Mouse (Mus musculus) forebrain, embryonic 14.5 days (tissue): ENCODE measurements around the gene T2. TPM values are rescaled to one million over a fixed set of nuclear protein-coding genes. Genes with fewer than 3 reads are reported as not detected.
A peak's percentile ranks its signal among the peaks of the same experiment; 100 is the strongest.

Source experiments
- ATAC-seq: fragments of 200-750 bp; cut with Nextera tagmentation; 2 replicates; pipeline ENCODE4 v1.8.0; 2017; ENCODE audit warnings: mild to moderate bottlenecking, moderate library complexity
- DNase-seq: peaks from one replicate; pipeline ENCODE4 v3.0.0-alpha.2; 2015; ENCODE audit warnings: low spot score
- H3K27ac ChIP-seq: fragments of 300-500 bp; sonication (generic); 2 replicates; pipeline ENCODE4 v1.5.1; 2014; ENCODE audit warnings: low read depth, mild to moderate bottlenecking, control low read depth, low read length, moderate library complexity
- H3K27me3 ChIP-seq: fragments of 300-500 bp; sonication (generic); replicated peaks from 2 replicates; pipeline ENCODE4 v1.6.1; 2014; ENCODE audit warnings: low read length, control low read depth, mixed read lengths; ENCODE audit not compliant: control insufficient read depth, insufficient read depth
- H3K36me3 ChIP-seq: fragments of 300-500 bp; sonication (generic); 2 replicates; pipeline ENCODE4 v1.6.1; 2014; ENCODE audit warnings: low read length, control low read depth; ENCODE audit not compliant: control insufficient read depth, insufficient read depth
- H3K4me1 ChIP-seq: fragments of 300-500 bp; sonication (generic); 2 replicates; pipeline ENCODE4 v1.6.1; 2014; ENCODE audit warnings: antibody characterized with exemption, low read length, control low read depth; ENCODE audit not compliant: control insufficient read depth, insufficient read depth
- H3K4me2 ChIP-seq: fragments of 300-500 bp; sonication (generic); 2 replicates; pipeline ENCODE4 v1.6.1; 2014; ENCODE audit warnings: mild to moderate bottlenecking, control low read depth, low read length
- H3K4me3 ChIP-seq: fragments of 300-500 bp; sonication (generic); 2 replicates; pipeline ENCODE4 v1.5.1; 2014; ENCODE audit warnings: low read depth, low read length, control low read depth
- H3K9ac ChIP-seq: fragments of 300-500 bp; sonication (generic); 2 replicates; pipeline ENCODE4 v1.6.1; 2014; ENCODE audit warnings: mild to moderate bottlenecking, low read length, control low read depth, moderate library complexity
- H3K9me3 ChIP-seq: fragments of 300-500 bp; sonication (generic); replicated peaks from 2 replicates; pipeline ENCODE4 v1.6.1; 2016; ENCODE audit warnings: low read length, control low read depth, mixed read lengths; ENCODE audit not compliant: control insufficient read depth
- WGBS: fragments of 180-500 bp; shearing (Covaris S2); extraction: QIAGEN DNeasy Blood & Tissue Kit; methylation state at CpG from one replicate; pipeline ENCODE4 v1.1.7; 2014; 5-methylcytosine and 5-hydroxymethylcytosine counted together
- polyA plus RNA-seq: library from polyadenylated mRNA; unstranded; fragments of >200 nt; fragmentation: Nextera tagmentation; extraction: Ambion mirVana; gene quantifications from 2 replicates; pipeline ENCODE4 v1.2.1, GENCODE M21; 2014

Gene T2
- polyA plus RNA-seq, 1 experiment from 2014 or later = 0.51 TPM

- Histone ChIP-seq H3K27ac (no peak overlapping the region), H3K27me3 (0 out of 2 replicates have a peak, but pooled peaks cover 2% of the 10 kb centered on the region), H3K9ac (no peak overlapping the region), H3K4me3 (no peak overlapping the region), H3K36me3 (no peaks in the 10 kb centered on the region), H3K4me1 (no peaks in the 10 kb centered on the region), H3K4me2 (no peak overlapping the region), H3K9me3 (no peaks in the 10 kb centered on the region)
- DNase-seq (no peak), ATAC-seq (no peak)
- 71% methylated on average over 3 of the region's 3 CpGs for WGBS
These were observed 88.3 kb downstream of the T2 start for GRCm38 (mm10) chr17:8444062-8444461.

GRCm38 (mm10) chr17:8447676-8448192, 91.9 kb downstream of the T2 start:
- WGBS = 55% methylated on average over 9 of the region's 9 CpGs

GRCm38 (mm10) chr17:8448324-8448723, 92.5 kb downstream of the T2 start:
- Histone ChIP-seq H3K4me1 (no peaks in the 10 kb centered on the region), H3K9ac (no peak overlapping the region), H3K4me2 (no peak overlapping the region), H3K27me3 (no peaks in the 10 kb centered on the region), H3K36me3 (no peaks in the 10 kb centered on the region), H3K9me3 (no peaks in the 10 kb centered on the region), H3K27ac (no peak overlapping the region), H3K4me3 (no peak overlapping the region)
- WGBS = 69% methylated on average over 3 of the region's 3 CpGs
- ATAC-seq (no peak), DNase-seq (no peak)

More at GRCm38 (mm10) chr17:8447676-8448192, 91.9 kb downstream of the T2 start:
- Histone ChIP-seq H3K4me1 (no peaks in the 10 kb centered on the region), H3K27me3 (no peaks in the 10 kb centered on the region), H3K27ac (no peak overlapping the region), H3K4me3 (no peak overlapping the region), H3K4me2 (no peak overlapping the region), H3K9ac (no peak overlapping the region), H3K9me3 (no peaks in the 10 kb centered on the region), H3K36me3 (no peaks in the 10 kb centered on the region)
- ATAC-seq (no peak), DNase-seq (no peak)

- Histone ChIP-seq H3K4me3 (no peak overlapping the region), H3K27ac (no peak overlapping the region), H3K36me3 (no peaks in the 10 kb centered on the region), H3K9me3 (no peaks in the 10 kb centered on the region), H3K4me1 (no peaks in the 10 kb centered on the region; the same call in 1 of the 2 replicates), H3K27me3 (no peaks in the 10 kb centered on the region), H3K9ac (no peak overlapping the region), H3K4me2 (no peak overlapping the region)
- ATAC-seq = no peak
- WGBS = 68% methylated on average over 6 of the region's 6 CpGs
- no peak for DNase-seq
These were observed 99.4 kb downstream of the T2 start for GRCm38 (mm10) chr17:8455196-8455595.

- no peak for ATAC-seq
- Histone ChIP-seq H3K4me2 (no peak overlapping the region), H3K4me3 (no peak overlapping the region), H3K4me1 (no peaks in the 10 kb centered on the region; the same call in 1 of the 2 replicates), H3K9me3 (no peaks in the 10 kb centered on the region), H3K27ac (no peak overlapping the region), H3K9ac (no peak overlapping the region), H3K36me3 (no peaks in the 10 kb centered on the region), H3K27me3 (no peaks in the 10 kb centered on the region)
- WGBS = 67% methylated on average over 7 of the region's 7 CpGs
- DNase-seq = no peak
These were observed 99.8 kb downstream of the T2 start for GRCm38 (mm10) chr17:8455601-8456000.

- peak overlapping the region; percentile 32; the same call in 1 of the 2 replicates for H3K9ac ChIP-seq
- H3K4me1 ChIP-seq = no peaks in the 10 kb centered on the region; the same call in 1 of the 2 replicates
- H3K27ac ChIP-seq = peak overlapping the region; percentile 70
- ATAC-seq = no peak
- H3K9me3 ChIP-seq = no peaks in the 10 kb centered on the region
- H3K36me3 ChIP-seq = no peaks in the 10 kb centered on the region
- 55% methylated on average over 9 of the region's 9 CpGs for WGBS
- DNase-seq = peak; percentile 48
- H3K27me3 ChIP-seq = no peaks in the 10 kb centered on the region
- H3K4me3 ChIP-seq = no peak overlapping the region
- H3K4me2 ChIP-seq = no peak overlapping the region
These were observed 101.2 kb downstream of the T2 start for GRCm38 (mm10) chr17:8456856-8457460.

GRCm38 (mm10) chr17:8461568-8461967, 105.8 kb downstream of the T2 start:
- no peak overlapping the region for H3K27ac ChIP-seq
- H3K9me3 ChIP-seq = no peaks in the 10 kb centered on the region
- DNase-seq (peak; percentile 59), ATAC-seq (no peak)
- no peaks in the 10 kb centered on the region for H3K36me3 ChIP-seq
- no peak overlapping the region for H3K9ac ChIP-seq
- H3K4me3 ChIP-seq = no peak overlapping the region
- no peaks in the 10 kb centered on the region for H3K27me3 ChIP-seq
- H3K4me1 ChIP-seq = no peaks in the 10 kb centered on the region; the same call in 1 of the 2 replicates
- no peak overlapping the region for H3K4me2 ChIP-seq
- 6% methylated on average over 4 of the region's 4 CpGs for WGBS

- no peak overlapping the region for H3K4me2 ChIP-seq
- DNase-seq (peak; percentile 92), ATAC-seq (peak; percentile 85)
- H3K9ac ChIP-seq = no peak overlapping the region
- H3K36me3 ChIP-seq = no peaks in the 10 kb centered on the region
- H3K9me3 ChIP-seq = no peaks in the 10 kb centered on the region
- 28% methylated on average over 9 of the region's 9 CpGs for WGBS
- H3K27me3 ChIP-seq = 0 out of 2 replicates have a peak, but pooled peaks cover 4% of the 10 kb centered on the region
- H3K4me3 ChIP-seq = no peak overlapping the region
- H3K27ac ChIP-seq = no peak overlapping the region
- no peaks in the 10 kb centered on the region; the same call in 1 of the 2 replicates for H3K4me1 ChIP-seq
These were observed 107.8 kb downstream of the T2 start for GRCm38 (mm10) chr17:8463482-8464128.

GRCm38 (mm10) chr17:8467771-8468170, 112.0 kb downstream of the T2 start:
- H3K4me1 ChIP-seq = no peaks in the 10 kb centered on the region; the same call in 1 of the 2 replicates
- no peak for DNase-seq
- ATAC-seq = no peak
- H3K4me3 ChIP-seq = no peak overlapping the region
- H3K27ac ChIP-seq = no peak overlapping the region
- H3K27me3 ChIP-seq = 0 out of 2 replicates have a peak, but pooled peaks cover 4% of the 10 kb centered on the region
- no peaks in the 10 kb centered on the region for H3K36me3 ChIP-seq
- H3K4me2 ChIP-seq = no peak overlapping the region
- whole genome bisulfite sequencing = 91% methylated on average over 3 of the region's 3 CpGs
- no peak overlapping the region for H3K9ac ChIP-seq
- no peaks in the 10 kb centered on the region for H3K9me3 ChIP-seq
